Mouse (Mus musculus) heart, postnatal 14 days (tissue): ENCODE results near the gene Pank4. TPM values are rescaled to one million over a fixed set of nuclear protein-coding genes. Genes with fewer than 3 reads are reported as not detected.
A peak's percentile ranks its signal among the peaks of the same experiment; 100 is the strongest.

ENCODE experiments used
- DNase-seq, 2 experiments: peaks; one replicate each; pipeline ENCODE4 v3.0.0; 2021 to 2022
- intact Hi-C: fragments of 180-260 bp; cut with DNase I; formaldehyde crosslinking; loops from one replicate; pipeline ENCODE4 v1.15.1; 2025
- total RNA-seq, 2 experiments: library from RNA; stranded (reverse); gene quantifications; 2 replicates each; pipeline ENCODE4 v1.2.3; 2021

The Pank4 gene
- total RNA-seq, 2 experiments from 2014 or later, result 38.3 to 41.0 TPM

DNA sequence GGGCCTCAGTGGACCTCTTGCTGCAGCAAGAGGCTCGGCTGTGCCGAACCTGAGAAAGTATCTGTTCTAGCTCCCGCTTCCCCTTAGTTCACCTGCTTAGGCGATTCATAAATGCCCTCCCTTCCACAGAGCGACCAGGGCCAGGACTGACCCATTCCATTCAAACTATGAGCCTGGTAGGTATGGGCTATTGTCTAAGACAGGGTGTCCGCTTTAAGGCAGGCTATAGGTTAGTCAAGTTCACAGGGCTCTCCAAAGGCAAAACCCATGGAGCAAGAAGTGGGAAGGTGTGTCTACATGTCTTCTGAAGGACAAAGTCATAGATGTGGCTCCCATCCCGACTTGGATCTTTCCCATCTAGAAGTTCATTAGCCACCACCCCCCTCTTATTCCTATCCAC is 1.2 kb upstream of the Pank4 start:
- intact Hi-C loops, result no loop called here
- no peak for DNase-seq

DNA sequence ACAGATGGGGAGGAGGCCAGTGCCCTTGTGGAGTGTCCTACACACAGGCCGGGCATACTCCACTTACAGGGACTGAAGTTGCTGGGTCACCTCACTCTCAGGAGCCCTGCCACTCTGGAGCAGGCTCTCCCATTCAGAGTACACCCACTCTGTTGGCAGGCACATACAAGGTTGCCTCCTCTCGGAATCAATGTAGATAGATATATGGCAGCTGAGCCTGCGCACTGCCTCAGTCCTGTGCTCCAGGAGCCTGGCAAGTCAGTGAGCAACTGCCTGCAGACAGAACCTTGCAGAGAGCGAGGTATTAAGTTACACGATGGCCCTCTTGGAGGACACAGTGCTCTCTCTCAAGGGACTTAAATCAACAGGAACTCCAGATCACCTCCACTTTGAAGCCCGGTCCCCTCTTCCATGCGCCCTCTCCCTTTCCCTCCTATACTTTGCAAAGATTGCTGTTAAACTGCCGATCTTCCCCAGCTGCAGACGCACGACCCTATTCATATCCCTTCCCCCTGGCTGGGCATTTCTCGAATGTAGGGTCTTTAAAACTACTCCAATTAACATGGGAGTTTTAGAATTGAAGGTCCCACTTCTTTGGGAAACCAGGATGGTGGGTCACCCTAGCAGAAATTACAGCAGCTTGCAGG is 610 bp upstream of the Pank4 start:
- intact Hi-C loops, result no loop called here
- no peak for DNase-seq

DNA sequence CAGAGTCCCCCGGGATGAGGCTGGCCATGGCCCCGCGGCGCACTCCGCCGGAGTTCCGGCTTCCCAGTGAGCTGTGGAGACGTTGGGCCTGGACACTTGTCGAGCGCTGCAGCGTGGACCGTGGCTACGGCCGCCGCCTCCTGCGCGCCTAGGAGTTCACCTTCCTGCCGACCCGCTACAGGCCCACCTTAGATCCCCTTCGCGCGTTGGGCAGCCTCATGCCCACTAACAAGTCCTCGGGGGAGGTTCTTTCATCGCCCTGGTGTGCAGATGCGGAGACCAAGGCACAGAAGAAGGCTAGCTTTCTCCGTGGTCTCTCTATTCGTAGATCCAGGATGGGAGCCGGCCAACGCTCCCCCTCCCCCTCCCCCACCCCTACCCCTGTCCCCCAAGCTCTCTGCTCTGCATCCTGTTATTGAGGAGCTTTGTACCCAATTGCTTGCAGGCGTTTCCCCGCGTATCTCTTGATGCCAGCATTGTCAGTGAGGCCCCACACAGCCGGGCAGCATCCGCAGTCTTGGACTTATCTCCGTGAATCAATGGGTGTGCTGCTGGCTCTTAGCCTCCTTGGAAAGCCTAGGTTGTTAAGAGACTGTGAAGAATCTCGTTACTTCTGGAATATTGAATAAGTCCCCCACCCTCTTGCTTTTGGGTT is 785 bp downstream of the Pank4 start:
- no peak for DNase-seq
- intact Hi-C loops, result no loop called here

DNA sequence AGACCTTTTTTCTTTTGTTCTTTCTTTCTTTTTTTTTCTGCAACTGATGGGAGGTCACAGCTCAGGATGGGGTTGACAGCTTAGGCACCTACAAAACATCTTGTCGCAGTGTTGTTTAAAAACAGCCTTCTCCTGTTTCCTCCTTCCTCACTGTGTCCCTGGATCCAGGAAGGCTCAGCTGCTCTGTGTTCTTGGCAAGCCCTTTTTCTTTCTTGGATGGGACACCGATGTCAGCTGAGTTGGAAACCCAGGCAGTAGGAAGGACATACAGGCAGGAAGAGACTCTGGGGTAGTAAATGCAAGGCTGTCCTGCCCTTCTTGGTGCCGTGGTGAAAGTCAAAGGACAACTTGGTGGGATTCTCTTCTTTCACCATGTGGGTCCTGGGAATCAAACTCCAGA is 1.9 kb downstream of the Pank4 start:
- peak; percentile 32 to 45 for DNase-seq
- intact Hi-C loops, result no loop called here

DNA sequence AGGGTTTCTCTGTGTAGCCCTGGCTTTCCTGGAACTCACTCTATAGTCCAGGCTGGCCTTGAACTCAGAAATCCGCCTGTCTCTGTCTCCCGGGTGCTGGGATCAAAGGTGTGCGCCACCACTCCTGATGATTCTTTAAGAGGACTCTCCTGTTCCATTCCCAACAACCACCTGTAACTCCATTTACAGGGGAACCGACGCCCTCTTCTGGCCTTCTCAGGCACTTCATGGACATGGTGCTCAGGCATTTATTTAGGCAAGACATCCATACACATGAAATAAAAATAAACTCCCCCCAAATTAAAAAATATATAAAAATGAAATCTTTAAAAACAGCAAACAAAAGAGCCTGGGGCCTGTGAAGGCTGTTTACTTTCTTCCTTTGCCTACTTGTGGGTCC is 3.2 kb downstream of the Pank4 start:
- DNase-seq, result peak in 1 of 2 experiments; percentile 60
- intact Hi-C loops, result no loop called here

GRCm38 (mm10) chr4:154972546-154972945 is 8.6 kb downstream of the Pank4 start:
- DNase-seq, result no peak
- intact Hi-C loops, result no loop called here

DNA sequence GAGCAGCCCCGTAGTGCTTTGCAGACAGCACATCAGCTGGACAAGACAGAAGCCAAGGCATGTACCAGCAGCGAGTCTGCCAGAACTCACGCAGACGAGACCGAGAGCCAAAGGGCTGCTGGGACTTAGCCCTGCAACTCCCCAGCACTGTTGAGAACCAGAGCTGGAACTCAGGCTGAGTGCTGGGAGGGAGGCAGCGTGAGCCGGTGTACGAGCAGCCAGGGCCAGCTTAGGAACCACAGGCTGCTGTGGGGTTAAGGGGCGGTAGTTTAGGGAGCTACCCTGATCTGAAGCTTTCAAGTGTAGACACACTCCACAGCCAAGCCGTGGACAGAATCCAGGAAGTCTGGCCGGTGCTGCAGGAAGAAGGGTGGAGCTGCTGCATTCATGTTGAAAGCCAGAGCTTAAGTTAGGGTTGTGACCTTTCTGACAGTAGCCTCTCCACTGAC is 10.3 kb downstream of the Pank4 start:
- intact Hi-C loops, result no loop called here
- peak; percentile 59 to 64 for DNase-seq

- no peak for DNase-seq
- intact Hi-C loops, result loop anchor here (5.0 kb wide), 1 partner anchor 87 kb away; the partner anchor contains the start of gene Pex10
Observed at GRCm38 (mm10) chr4:154980110-154980509, 16.2 kb downstream of the Pank4 start.

DNA sequence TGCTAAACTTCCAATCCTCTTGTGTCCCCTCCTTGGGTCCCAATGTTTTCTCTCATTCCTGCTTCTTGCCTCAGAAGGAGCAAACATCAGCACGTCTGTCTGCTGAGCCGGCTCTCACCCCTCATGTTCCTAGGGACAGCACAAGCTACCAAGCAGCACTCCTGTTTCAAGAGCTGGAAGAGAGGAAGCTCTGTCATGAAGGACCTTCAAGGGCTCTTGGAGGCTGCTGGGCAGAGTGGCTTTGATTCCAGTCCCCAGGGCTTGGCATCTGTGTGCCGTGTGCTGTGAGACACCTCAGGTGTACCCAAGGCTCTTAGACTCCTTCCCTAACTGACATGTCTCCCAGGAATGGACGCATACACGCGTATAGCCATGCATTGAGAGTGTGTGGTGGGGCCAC is 17.2 kb downstream of the Pank4 start:
- intact Hi-C loops, result loop anchor here (5.0 kb wide), 1 partner anchor 86 kb away; the partner anchor contains the start of gene Pex10
- no peak for DNase-seq

- intact Hi-C loops, result loop anchor here (5.0 kb wide), 1 partner anchor 86 kb away; the partner anchor contains the start of gene Pex10
- peak; percentile 46 to 62 for DNase-seq
Observed at GRCm38 (mm10) chr4:154981530-154981929, 17.6 kb downstream of the Pank4 start.

GRCm38 (mm10) chr4:154982247-154983120 is 18.6 kb downstream of the Pank4 start:
- no peak for DNase-seq
- intact Hi-C loops, result loop anchor here (2.0 to 5.0 kb wide), 2 partner anchors 72 to 85 kb away; partner anchors contain the start of gene Pex10

GRCm38 (mm10) chr4:154983767-154984166 is 19.8 kb downstream of the Pank4 start:
- intact Hi-C loops, result loop anchor here (2.0 to 5.0 kb wide), 2 partner anchors 71 to 84 kb away; partner anchors contain the start of gene Pex10
- no peak for DNase-seq

DNA sequence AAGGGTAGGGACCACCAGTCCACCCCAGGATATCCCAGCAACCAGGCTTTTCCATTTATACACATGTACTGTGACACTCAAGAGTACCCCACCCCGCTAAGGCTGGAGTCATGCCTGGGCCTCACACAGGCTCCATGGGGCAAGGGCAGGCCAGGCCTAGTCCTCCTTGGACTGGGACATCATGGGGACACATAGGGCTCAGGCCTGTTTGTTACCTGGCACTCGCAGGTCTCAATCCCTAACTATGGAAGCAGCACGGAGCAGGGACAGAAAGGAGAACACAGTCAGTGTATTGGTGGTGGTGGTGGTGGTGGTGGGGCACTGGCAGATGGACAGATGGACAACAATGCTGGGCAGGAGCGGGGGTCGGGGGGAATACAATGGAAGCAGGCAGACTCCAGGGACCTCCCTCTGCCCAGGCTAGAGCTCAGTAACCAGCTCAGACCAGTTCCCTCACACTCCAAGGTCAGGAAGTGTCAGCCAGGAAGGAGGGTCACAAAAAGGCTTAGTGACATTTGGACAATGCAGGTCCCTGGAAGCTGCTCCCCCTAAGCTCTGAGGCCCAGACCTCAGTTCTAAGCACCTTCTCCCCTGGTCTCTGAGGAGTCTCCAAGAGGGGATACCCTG is 21.3 kb downstream of the Pank4 start:
- no peak for DNase-seq
- intact Hi-C loops, result loop anchor here (5.0 kb wide), 1 partner anchor 43 kb away; no protein-coding TSS in a partner anchor

- peak; percentile 85 to 94 for DNase-seq
- intact Hi-C loops, result loop anchor here (5.0 kb wide), 1 partner anchor 44 kb away; no protein-coding TSS in a partner anchor
Observed at GRCm38 (mm10) chr4:154986096-154986495, 22.2 kb downstream of the Pank4 start.

GRCm38 (mm10) chr4:154986750-154987149 is 22.8 kb downstream of the Pank4 start:
- no peak for DNase-seq
- intact Hi-C loops, result loop anchor here (5.0 kb wide), 1 partner anchor 44 kb away; no protein-coding TSS in a partner anchor

DNA sequence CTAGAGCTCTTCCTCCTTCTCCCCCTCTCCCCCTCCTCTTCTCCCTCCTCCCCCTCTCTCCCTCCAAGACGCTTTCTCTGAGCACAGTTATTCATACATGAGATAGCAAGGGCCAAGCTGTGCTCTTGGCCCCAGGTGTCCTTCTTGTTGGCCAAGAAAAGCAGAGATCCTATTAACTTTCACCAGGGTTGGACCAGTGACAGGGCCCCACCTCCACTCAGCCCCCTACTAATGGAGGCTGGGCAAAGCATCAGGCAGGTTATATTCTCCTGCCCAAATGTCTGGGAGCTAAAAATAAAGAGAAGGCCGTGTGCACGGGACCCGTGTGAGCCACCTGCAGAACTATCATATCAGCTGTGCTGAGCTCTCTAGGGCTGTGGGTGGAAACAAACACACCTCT is 31.0 kb downstream of the Pank4 start:
- intact Hi-C loops, result loop anchor here (5.0 kb wide), 2 partner anchors 47 to 48 kb away; no protein-coding TSS in a partner anchor
- DNase-seq, result no peak

- DNase-seq, result peak in 1 of 2 experiments; percentile 24
- intact Hi-C loops, result loop anchor here (5.0 kb wide), 2 partner anchors 46 to 49 kb away; no protein-coding TSS in a partner anchor
Observed at GRCm38 (mm10) chr4:154996572-154997154, 32.7 kb downstream of the Pank4 start.

DNA sequence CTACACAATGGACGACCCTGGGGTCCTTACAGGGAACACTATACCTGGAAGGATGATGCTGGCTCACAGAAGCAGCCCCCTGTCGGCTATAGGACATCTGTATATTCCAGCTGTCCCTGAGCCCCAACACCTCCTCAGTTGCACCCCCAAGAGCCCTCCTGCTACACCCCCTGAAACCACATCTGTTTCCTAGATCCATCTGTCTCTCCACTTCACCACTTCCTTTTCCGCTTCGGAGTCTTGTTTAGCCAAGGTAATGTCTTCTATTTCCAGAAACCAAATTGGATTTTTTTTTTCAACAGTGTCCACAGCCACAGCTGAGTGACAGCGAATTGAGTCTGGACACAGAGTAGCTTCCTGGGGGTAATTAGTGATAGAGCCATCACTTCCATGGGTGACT is 35.5 kb downstream of the Pank4 start:
- no peak for DNase-seq
- intact Hi-C loops, result loop anchor here (5.0 kb wide), 2 partner anchors 43 to 52 kb away; no protein-coding TSS in a partner anchor

DNA sequence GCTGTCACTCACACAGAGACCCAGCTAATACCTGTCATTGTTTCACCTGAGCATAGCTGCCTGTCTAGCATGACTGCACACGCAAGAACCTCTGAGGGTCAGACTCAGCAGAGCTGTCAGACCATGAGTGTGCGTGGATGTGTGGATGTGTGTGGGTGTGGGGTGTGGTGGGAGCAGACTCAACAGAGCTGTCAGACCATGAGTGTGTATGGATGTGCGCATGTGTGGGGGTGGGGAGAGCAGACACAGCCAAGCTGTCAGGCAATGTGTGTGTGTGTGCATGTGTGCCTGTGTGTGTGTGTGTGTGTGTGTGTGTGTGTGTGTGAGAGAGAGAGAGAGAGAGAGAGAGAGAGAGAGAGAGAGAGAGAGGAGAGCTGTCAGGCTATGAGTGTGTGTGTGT is 41.4 kb downstream of the Pank4 start:
- intact Hi-C loops, result no loop called here
- DNase-seq, result no peak

GRCm38 (mm10) chr4:155006296-155006695 is 42.4 kb downstream of the Pank4 start:
- intact Hi-C loops, result no loop called here
- DNase-seq, result no peak
